Mouse (Mus musculus): ENCODE results near the gene Rab5c.

- TF ChIP-seq CTCF (IDR thresholded peaks at IDR 0.05; ENCODE audit: insufficient read depth, low read depth, low read length) = no peak
- no peak for TF ChIP-seq POLR2A (IDR thresholded peaks at IDR 0.05; ENCODE audit: insufficient read depth, low read depth, low read length)
Measured at GRCm38 (mm10) chr11:100784286-100784685, 46.3 kb upstream of the Rab5c start.
